Mouse (Mus musculus): ENCODE data around the gene 1500011B03Rik.

DNA sequence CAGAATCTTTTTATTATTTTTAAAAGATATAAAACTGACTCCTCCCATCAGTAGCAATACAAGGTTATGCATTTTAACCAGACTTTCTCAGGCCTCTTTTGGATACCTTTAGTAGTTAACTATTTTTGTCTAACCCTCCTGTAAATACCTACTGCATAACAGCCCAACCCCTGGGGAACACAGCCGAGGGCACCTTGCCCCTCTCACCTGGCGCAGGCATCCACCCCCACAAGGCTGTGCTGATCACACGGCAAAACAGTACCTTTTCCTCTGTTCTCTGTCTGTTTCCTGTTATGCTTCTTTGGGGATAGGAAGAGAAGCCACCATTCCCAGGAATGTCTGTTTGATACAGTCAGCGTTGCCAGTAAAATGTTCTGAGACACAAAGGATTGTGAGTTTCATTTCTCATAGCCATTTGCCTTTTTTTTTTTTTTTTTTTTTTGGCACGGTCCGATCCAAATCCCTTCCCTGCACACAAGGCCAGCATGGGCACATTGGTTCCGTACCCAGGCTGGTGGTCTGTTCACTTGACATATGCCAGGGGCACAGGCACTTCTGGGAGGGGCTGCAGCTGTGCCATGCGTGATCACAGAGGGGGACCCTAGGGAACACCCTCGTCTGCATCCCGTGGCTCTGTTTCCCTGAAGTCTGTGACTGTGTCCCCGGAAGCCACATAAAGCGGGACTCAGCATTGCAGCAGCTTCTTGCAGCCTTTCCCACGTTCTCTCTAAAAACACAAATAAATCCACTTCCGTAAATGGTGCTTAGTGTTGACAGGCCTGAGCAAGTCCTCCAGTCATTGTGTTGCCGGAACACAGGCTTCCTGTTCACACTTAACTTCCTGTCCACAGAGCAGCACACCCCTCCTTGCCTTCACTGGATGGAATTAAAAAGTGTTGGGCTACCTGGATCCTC is 17.6 kb downstream of the 1500011B03Rik start:
- TF ChIP-seq CTCF (IDR thresholded peaks at IDR 0.05; ENCODE audit: low read depth): no peak
- no peak for TF ChIP-seq EP300 (IDR thresholded peaks at IDR 0.05; ENCODE audit: low read depth)

Data from heart, postnatal 0 days (tissue).